Mouse (Mus musculus) hindbrain, embryonic 11.5 days (tissue): ENCODE measurements at regions not wholly inside any gene's neighbourhood (a gene's known extent, or its start where the extent isn't known, plus 50 kb on each side); places are given as distances from the start of the nearest gene placed in this dataset.

Experiments
- ATAC-seq: fragments of 200-750 bp; cut with Nextera tagmentation; 2 replicates; pipeline ENCODE4 v1.8.0; 2017; ENCODE audit warnings: mild to moderate bottlenecking, moderate TSS enrichment, moderate library complexity; ENCODE audit not compliant: low FRiP score
- DNase-seq: peaks from one replicate; pipeline ENCODE4 v3.0.0-alpha.2; 2015; ENCODE audit warnings: low spot score
- H3K27ac ChIP-seq: fragments of 300-500 bp; sonication (generic); 2 replicates; pipeline ENCODE4 v1.5.1; 2014; ENCODE audit warnings: mild to moderate bottlenecking, low read depth, low read length
- H3K27me3 ChIP-seq: fragments of 300-500 bp; sonication (generic); 2 replicates; pipeline ENCODE4 v1.6.1; 2014; ENCODE audit warnings: mild to moderate bottlenecking, low read length, moderate library complexity, mixed read lengths; ENCODE audit not compliant: control insufficient read depth, insufficient read depth
- H3K36me3 ChIP-seq: fragments of 300-500 bp; sonication (generic); 2 replicates; pipeline ENCODE4 v1.6.1; 2014; ENCODE audit warnings: mild to moderate bottlenecking, low read length, moderate library complexity, mixed read lengths; ENCODE audit not compliant: control insufficient read depth, insufficient read depth
- H3K4me1 ChIP-seq: fragments of 300-500 bp; sonication (generic); replicated peaks from 2 replicates; pipeline ENCODE4 v1.6.1; 2014; ENCODE audit warnings: low read length, mixed read lengths; ENCODE audit not compliant: control insufficient read depth, insufficient read depth
- H3K4me2 ChIP-seq: fragments of 300-500 bp; sonication (generic); replicated peaks from 2 replicates; pipeline ENCODE4 v1.6.1; 2014; ENCODE audit warnings: mild to moderate bottlenecking, low read depth, low read length
- H3K4me3 ChIP-seq: fragments of 300-500 bp; sonication (generic); 2 replicates; pipeline ENCODE4 v1.5.1; 2014; ENCODE audit warnings: low read depth, low read length
- H3K9ac ChIP-seq: fragments of 300-500 bp; sonication (generic); 2 replicates; pipeline ENCODE4 v1.6.1; 2014; ENCODE audit warnings: low read depth, low read length
- H3K9me3 ChIP-seq: fragments of 300-500 bp; sonication (generic); 2 replicates; pipeline ENCODE4 v1.6.1; 2016; ENCODE audit warnings: low read length; ENCODE audit not compliant: control insufficient read depth
- WGBS: fragments of 180-500 bp; shearing (Covaris S2); extraction: QIAGEN DNeasy Blood & Tissue Kit; methylation state at CpG from one replicate; pipeline ENCODE4 v1.1.7; 2014; 5-methylcytosine and 5-hydroxymethylcytosine counted together

DNA sequence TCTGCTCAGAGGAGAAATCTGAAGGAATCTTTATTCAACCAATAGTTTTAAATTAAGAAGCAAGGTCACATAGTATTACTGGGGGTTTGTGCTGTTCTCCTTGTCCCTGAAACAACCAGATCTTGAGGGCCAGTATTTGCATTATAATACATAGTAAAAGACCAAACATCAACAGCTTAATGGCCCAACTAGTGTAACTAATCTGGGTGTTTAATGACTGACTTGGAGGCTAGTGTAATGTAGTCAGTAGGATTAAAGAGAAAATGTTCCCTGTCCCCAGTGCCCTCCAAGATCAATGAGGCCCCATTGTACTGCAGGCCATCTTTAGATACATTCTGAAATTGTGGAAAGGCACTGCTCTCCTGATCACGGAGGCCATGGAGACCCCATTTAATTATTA, 768.2 kb upstream of the Steap1 start:
- Histone ChIP-seq H3K36me3 (no peaks in the 10 kb centered on the region), H3K4me2 (no peak overlapping the region), H3K27ac (no peak overlapping the region), H3K4me3 (no peak overlapping the region), H3K4me1 (no peaks in the 10 kb centered on the region), H3K27me3 (no peaks in the 10 kb centered on the region), H3K9ac (no peak overlapping the region), H3K9me3 (no peaks in the 10 kb centered on the region)
- WGBS = 22% methylated on average over 1 of the region's 1 CpGs
- 0 out of 2 replicates have a peak, but pooled peaks have one; percentile 25 for ATAC-seq
- no peak for DNase-seq

DNA sequence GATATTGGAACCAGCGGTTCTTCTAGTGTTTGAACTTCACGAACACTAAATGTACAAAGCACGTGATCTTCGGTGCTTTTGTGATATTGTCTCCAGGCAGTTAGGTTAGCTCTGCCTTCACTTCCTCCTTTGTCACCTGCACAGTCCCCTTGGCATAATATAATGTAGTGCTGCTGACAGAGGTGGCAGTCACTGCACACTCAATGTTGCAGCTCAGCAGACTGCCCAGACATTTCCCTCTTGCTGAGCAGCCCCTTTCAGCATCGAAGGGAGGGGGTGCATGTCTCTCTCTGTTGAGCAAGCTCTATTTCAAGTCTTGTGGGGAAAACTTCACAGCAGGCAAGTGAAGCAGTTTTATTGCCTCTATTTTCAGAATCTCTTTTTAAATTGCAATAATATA, 731.7 kb upstream of the Steap1 start:
- no peaks in the 10 kb centered on the region for H3K9me3 ChIP-seq
- H3K4me3 ChIP-seq = no peak overlapping the region
- H3K4me2 ChIP-seq = no peak overlapping the region
- no peaks in the 10 kb centered on the region for H3K36me3 ChIP-seq
- DNase-seq = no peak
- H3K4me1 ChIP-seq = no peaks in the 10 kb centered on the region
- H3K9ac ChIP-seq = no peak overlapping the region
- no peak for ATAC-seq
- no peaks in the 10 kb centered on the region for H3K27me3 ChIP-seq
- 90% methylated on average over 5 of the region's 5 CpGs for WGBS
- no peak overlapping the region for H3K27ac ChIP-seq
